Mouse (Mus musculus): ENCODE results near the gene Cd40. TPM values are rescaled to one million over a fixed set of nuclear protein-coding genes. Genes with fewer than 3 reads are reported as not detected.

Cd40 gene
- polyA plus RNA-seq, 1 experiment from 2014 or later = 9.7 TPM

DNA sequence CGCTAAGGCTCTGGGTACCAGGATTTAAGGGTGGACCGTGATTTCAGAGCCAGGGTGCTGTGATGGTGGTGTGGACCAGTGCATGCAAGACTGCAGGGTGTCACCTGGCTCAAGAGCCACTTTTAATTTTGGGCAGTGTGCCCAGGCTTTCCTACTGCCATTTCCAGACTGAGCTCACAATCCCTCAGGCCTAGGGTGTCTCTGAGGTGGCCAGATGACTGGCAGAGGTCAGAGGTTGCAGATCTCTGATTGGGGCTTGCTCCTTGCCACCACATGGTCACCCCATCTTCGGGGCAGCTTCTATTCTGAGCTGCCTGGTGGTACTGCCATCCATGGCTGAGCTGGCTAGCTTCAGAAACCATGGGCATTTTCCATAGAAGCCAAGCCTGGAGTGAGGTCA is 43.4 kb downstream of the Cd40 start:
- Histone ChIP-seq H3K4me1 (ENCODE audit: control insufficient read depth, insufficient read depth, low read length) (no peaks in the 10 kb centered on the region), H3K4me2 (replicated peaks; ENCODE audit: low read depth, low read length) (no peak overlapping the region), H3K4me3 (ENCODE audit: low read depth, low read length) (no peak overlapping the region), H3K27ac (ENCODE audit: low read length) (no peak overlapping the region), H3K9me3 (ENCODE audit: control insufficient read depth, low read depth, low read length) (no peaks in the 10 kb centered on the region), H3K9ac (replicated peaks; ENCODE audit: low read depth, low read length) (no peak overlapping the region), H3K27me3 (ENCODE audit: control insufficient read depth, insufficient read depth, low read length) (no peaks in the 10 kb centered on the region), H3K36me3 (ENCODE audit: control insufficient read depth, insufficient read depth, low read length) (no peaks in the 10 kb centered on the region)
- 82% methylated on average over 3 of the region's 3 CpGs for WGBS
- ATAC-seq (ENCODE audit: insufficient number of reproducible peaks, insufficient read depth, low FRiP score, low read depth) = no peak

DNA sequence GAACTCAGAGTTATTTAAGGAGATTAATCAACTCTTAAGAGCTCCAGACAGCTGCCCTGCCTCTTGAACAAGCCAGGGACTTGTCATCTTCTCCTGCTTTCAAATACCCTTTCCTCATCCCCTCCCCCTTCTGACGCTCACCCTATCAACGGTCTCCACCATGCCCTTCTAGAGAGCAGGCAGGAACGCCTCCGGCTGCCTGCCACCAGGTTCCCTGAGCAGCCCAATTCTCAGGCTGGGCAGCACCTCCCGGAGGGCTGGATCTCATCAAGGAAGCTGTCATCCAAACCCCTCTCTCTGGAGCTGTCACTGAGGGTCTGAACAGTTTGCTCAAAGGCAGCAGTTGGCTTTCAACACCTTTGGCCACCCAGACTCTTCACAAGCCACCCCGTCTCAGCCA is 45.3 kb downstream of the Cd40 start:
- Histone ChIP-seq H3K4me2 (replicated peaks; ENCODE audit: low read depth, low read length) (no peak overlapping the region), H3K4me1 (ENCODE audit: control insufficient read depth, insufficient read depth, low read length) (no peaks in the 10 kb centered on the region), H3K9ac (replicated peaks; ENCODE audit: low read depth, low read length) (no peak overlapping the region), H3K27me3 (ENCODE audit: control insufficient read depth, insufficient read depth, low read length) (0 out of 2 replicates have a peak, but pooled peaks cover 3% of the 10 kb centered on the region), H3K4me3 (ENCODE audit: low read depth, low read length) (no peak overlapping the region), H3K36me3 (ENCODE audit: control insufficient read depth, insufficient read depth, low read length) (no peaks in the 10 kb centered on the region), H3K9me3 (ENCODE audit: control insufficient read depth, low read depth, low read length) (no peaks in the 10 kb centered on the region), H3K27ac (ENCODE audit: low read length) (no peak overlapping the region)
- 5% methylated on average over 6 of the region's 6 CpGs for WGBS
- peak; percentile 20; the same call in 1 of the 2 replicates for ATAC-seq (ENCODE audit: insufficient number of reproducible peaks, insufficient read depth, low FRiP score, low read depth)

DNA sequence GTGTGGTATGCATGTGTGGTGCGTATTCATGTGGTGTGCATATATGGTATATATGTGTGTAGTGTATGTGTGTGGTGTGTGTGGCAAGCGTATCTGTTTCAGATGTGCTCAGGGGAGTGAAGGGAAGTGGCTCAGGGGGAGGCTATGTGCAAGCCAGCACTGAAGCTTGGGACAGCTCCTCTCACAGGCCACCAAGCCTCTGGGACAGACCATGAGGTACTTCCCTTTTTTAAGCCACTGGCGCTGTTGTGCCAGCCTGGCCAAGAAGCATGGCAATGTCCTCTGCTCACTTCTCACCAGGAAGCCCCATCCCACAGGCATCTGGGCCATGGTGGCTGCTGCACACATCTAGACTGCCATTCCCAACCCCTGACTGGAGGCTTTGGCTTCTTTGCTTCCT is 47.5 kb downstream of the Cd40 start:
- H3K4me1 ChIP-seq (ENCODE audit: control insufficient read depth, insufficient read depth, low read length) = no peaks in the 10 kb centered on the region
- H3K9ac ChIP-seq (replicated peaks; ENCODE audit: low read depth, low read length) = no peak overlapping the region
- H3K4me2 ChIP-seq (replicated peaks; ENCODE audit: low read depth, low read length) = no peak overlapping the region
- H3K27ac ChIP-seq (ENCODE audit: low read length) = no peak overlapping the region
- H3K36me3 ChIP-seq (ENCODE audit: control insufficient read depth, insufficient read depth, low read length) = no peaks in the 10 kb centered on the region
- ATAC-seq (ENCODE audit: insufficient number of reproducible peaks, insufficient read depth, low FRiP score, low read depth) = no peak
- no peaks in the 10 kb centered on the region for H3K9me3 ChIP-seq (ENCODE audit: control insufficient read depth, low read depth, low read length)
- WGBS = 77% methylated on average over 3 of the region's 3 CpGs
- peaks cover 14% of the 10 kb centered on the region for H3K27me3 ChIP-seq (ENCODE audit: control insufficient read depth, insufficient read depth, low read length)
- H3K4me3 ChIP-seq (ENCODE audit: low read depth, low read length) = no peak overlapping the region

DNA sequence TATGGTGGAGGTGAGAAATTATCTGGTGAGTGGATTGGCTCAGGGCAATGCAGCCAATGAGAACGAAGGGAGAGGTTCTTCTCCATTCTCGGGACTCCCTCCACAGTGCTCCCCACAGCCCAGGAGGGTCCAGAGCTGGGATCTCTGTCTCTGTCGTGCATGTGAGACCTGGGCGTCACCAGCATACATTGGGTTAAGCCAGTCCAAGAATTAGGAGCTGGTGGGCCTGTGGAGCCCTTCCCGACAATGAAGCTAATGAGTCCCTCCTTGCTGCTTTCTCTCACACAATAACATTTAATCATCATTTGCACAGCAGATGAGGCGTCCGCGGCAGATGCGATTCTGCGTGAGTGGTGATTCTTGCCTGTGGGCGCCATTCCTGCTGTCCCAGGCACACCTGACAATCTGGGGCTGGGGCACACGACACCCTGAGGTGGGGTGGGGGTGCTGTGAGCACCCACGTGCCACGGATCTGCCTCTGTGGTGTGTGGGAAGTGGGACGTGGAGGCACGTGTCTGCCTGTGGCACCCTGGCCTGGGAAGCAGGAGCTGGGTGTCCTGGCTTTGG is 50.2 kb downstream of the Cd40 start:
- Histone ChIP-seq H3K4me1 (ENCODE audit: control insufficient read depth, insufficient read depth, low read length) (no peaks in the 10 kb centered on the region), H3K27ac (ENCODE audit: low read length) (no peak overlapping the region), H3K9ac (replicated peaks; ENCODE audit: low read depth, low read length) (no peak overlapping the region), H3K36me3 (ENCODE audit: control insufficient read depth, insufficient read depth, low read length) (no peaks in the 10 kb centered on the region), H3K4me2 (replicated peaks; ENCODE audit: low read depth, low read length) (no peak overlapping the region), H3K9me3 (ENCODE audit: control insufficient read depth, low read depth, low read length) (no peaks in the 10 kb centered on the region), H3K4me3 (ENCODE audit: low read depth, low read length) (no peak overlapping the region), H3K27me3 (ENCODE audit: control insufficient read depth, insufficient read depth, low read length) (peaks cover 38% of the 10 kb centered on the region)
- 56% methylated on average over 16 of the region's 16 CpGs for WGBS
- no peak for ATAC-seq (ENCODE audit: insufficient number of reproducible peaks, insufficient read depth, low FRiP score, low read depth)

DNA sequence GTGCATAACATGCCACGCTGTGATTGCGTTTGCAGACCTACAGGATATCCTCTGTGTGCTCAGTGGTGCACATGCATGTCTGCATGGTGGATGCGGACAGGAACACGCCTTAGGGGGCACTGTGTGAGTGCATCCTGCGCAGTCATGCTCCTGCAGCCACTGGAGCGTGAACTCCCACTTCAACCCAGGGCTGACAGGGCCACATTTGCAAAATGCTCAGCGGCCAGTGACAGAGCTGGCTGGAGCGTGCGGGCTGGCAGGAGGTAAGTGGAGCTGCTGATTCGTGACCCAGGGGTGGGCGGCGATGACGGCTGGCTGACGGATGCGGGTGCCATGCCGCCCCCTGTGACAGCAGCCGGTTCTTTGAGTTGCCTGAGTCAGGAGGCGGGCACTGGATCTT is 51.2 kb downstream of the Cd40 start:
- Histone ChIP-seq H3K27ac (ENCODE audit: low read length) (no peak overlapping the region), H3K27me3 (ENCODE audit: control insufficient read depth, insufficient read depth, low read length) (peaks cover 48% of the 10 kb centered on the region), H3K4me3 (ENCODE audit: low read depth, low read length) (no peak overlapping the region), H3K9ac (replicated peaks; ENCODE audit: low read depth, low read length) (no peak overlapping the region), H3K9me3 (ENCODE audit: control insufficient read depth, low read depth, low read length) (no peaks in the 10 kb centered on the region), H3K4me2 (replicated peaks; ENCODE audit: low read depth, low read length) (no peak overlapping the region), H3K4me1 (ENCODE audit: control insufficient read depth, insufficient read depth, low read length) (no peaks in the 10 kb centered on the region), H3K36me3 (ENCODE audit: control insufficient read depth, insufficient read depth, low read length) (no peaks in the 10 kb centered on the region)
- no peak for ATAC-seq (ENCODE audit: insufficient number of reproducible peaks, insufficient read depth, low FRiP score, low read depth)
- WGBS = 23% methylated on average over 18 of the region's 18 CpGs

DNA sequence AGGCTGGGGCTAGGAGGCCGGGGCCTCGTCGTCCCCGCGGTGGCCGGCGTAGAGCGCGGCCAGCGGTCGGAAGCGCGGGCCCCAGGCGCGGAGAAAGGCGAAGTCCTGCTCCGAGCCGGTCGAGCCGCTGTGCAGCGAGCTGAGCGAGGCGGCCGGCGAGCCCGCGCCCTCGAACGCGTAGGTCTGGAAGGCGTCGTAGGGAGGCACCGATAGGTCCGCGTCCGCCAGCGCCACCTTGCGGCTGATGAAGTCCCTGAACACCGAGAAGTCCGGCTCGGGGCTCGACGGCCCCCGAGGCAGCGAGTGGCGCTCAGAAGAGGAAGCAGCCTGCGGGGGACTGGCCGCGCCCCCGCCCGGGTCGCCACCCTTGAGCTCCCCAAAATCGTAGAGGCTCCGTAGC is 56.7 kb downstream of the Cd40 start:
- Histone ChIP-seq H3K9me3 (ENCODE audit: control insufficient read depth, low read depth, low read length) (no peaks in the 10 kb centered on the region), H3K27ac (ENCODE audit: low read length) (no peak overlapping the region), H3K9ac (replicated peaks; ENCODE audit: low read depth, low read length) (no peak overlapping the region), H3K27me3 (ENCODE audit: control insufficient read depth, insufficient read depth, low read length) (peaks cover 77% of the 10 kb centered on the region), H3K4me2 (replicated peaks; ENCODE audit: low read depth, low read length) (no peak overlapping the region), H3K4me3 (ENCODE audit: low read depth, low read length) (no peak overlapping the region), H3K36me3 (ENCODE audit: control insufficient read depth, insufficient read depth, low read length) (no peaks in the 10 kb centered on the region), H3K4me1 (ENCODE audit: control insufficient read depth, insufficient read depth, low read length) (no peaks in the 10 kb centered on the region)
- ATAC-seq (ENCODE audit: insufficient number of reproducible peaks, insufficient read depth, low FRiP score, low read depth) = peak; percentile 84
- 1% methylated on average over 49 of the region's 54 CpGs for WGBS

DNA sequence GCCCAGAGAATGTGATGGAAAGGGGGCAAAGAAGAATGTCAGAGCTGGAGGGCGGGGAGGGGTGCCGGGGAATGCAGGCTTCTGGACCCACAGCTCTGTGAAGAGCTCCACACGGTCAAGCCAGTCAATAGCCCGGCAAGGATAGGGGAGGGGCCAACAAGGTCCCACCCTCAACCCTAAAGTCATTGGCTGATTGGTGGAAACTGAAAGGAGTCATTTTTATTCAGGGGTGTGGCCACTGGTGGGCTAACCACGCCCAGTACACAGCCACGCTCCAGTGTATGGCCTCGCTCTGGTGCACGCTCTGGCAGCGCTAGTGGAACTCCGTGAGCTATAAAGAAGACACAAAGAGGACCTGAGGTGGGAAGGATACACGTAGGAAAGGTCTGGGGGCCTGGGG is 58.3 kb downstream of the Cd40 start:
- ATAC-seq (ENCODE audit: insufficient number of reproducible peaks, insufficient read depth, low FRiP score, low read depth) = peak; percentile 28; the same call in 1 of the 2 replicates
- no peak overlapping the region for H3K4me3 ChIP-seq (ENCODE audit: low read depth, low read length)
- no peak overlapping the region for H3K27ac ChIP-seq (ENCODE audit: low read length)
- H3K27me3 ChIP-seq (ENCODE audit: control insufficient read depth, insufficient read depth, low read length) = peaks cover 65% of the 10 kb centered on the region
- no peaks in the 10 kb centered on the region for H3K4me1 ChIP-seq (ENCODE audit: control insufficient read depth, insufficient read depth, low read length)
- no peaks in the 10 kb centered on the region for H3K36me3 ChIP-seq (ENCODE audit: control insufficient read depth, insufficient read depth, low read length)
- H3K9ac ChIP-seq (replicated peaks; ENCODE audit: low read depth, low read length) = no peak overlapping the region
- H3K9me3 ChIP-seq (ENCODE audit: control insufficient read depth, low read depth, low read length) = no peaks in the 10 kb centered on the region
- H3K4me2 ChIP-seq (replicated peaks; ENCODE audit: low read depth, low read length) = no peak overlapping the region
- WGBS = 15% methylated on average over 11 of the region's 11 CpGs

DNA sequence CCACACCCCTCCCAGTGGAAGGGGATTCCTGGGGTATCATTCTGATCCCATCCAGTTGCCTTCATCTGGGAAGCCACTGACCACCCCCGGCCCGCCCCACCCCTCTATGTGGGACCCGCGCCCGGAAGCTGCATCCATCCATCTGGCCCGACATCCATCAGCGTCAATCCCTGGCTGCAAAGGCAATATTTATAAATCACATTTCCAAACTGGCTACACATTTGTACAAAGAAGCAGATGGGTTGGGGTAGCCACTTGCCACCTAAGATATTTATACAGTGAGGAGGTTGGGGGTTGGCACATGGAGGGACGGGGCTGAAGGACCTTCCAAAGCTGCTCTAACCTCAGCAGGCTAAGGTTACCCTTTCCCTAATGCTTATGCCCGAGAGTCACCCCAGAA is 65.3 kb downstream of the Cd40 start:
- 52% methylated on average over 9 of the region's 9 CpGs for WGBS
- Histone ChIP-seq H3K4me1 (ENCODE audit: control insufficient read depth, insufficient read depth, low read length) (no peaks in the 10 kb centered on the region), H3K4me2 (replicated peaks; ENCODE audit: low read depth, low read length) (no peak overlapping the region), H3K4me3 (ENCODE audit: low read depth, low read length) (no peak overlapping the region), H3K27ac (ENCODE audit: low read length) (no peak overlapping the region), H3K9ac (replicated peaks; ENCODE audit: low read depth, low read length) (no peak overlapping the region), H3K9me3 (ENCODE audit: control insufficient read depth, low read depth, low read length) (no peaks in the 10 kb centered on the region), H3K36me3 (ENCODE audit: control insufficient read depth, insufficient read depth, low read length) (no peaks in the 10 kb centered on the region), H3K27me3 (ENCODE audit: control insufficient read depth, insufficient read depth, low read length) (peaks cover 12% of the 10 kb centered on the region; the same call in 1 of the 2 replicates)
- no peak for ATAC-seq (ENCODE audit: insufficient number of reproducible peaks, insufficient read depth, low FRiP score, low read depth)

DNA sequence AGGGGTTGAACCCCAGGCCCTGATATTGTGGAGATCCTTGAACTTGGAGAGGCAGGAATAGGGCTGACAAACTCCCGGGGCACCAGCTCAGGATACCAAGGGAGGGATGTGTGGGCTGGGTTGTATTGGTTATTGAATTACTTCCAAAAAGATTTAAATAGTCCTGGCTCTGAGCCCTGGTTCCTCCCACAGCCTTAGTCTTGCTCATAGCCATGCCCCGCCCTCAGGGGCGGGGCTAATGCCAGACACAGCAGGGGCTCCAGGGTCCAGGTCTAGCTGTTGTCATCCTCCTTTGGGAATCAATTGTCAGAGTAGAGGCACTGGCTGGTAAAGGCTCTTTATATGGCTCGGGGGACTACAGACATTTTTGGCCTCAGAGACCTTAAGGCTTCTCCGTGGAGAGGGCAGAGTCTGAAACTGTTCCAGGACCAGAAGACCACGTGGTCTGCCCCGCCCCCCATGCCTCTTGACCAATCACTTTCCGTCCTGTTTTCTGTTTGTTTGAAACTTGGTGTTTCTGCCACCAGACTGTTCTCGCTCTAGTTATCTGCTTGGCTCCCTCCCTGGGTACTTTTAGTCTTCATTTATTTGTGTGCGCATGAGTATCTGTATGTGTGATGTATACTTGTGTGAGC is 65.9 kb downstream of the Cd40 start:
- no peak overlapping the region for H3K4me3 ChIP-seq (ENCODE audit: low read depth, low read length)
- no peak overlapping the region for H3K27ac ChIP-seq (ENCODE audit: low read length)
- H3K9ac ChIP-seq (replicated peaks; ENCODE audit: low read depth, low read length) = no peak overlapping the region
- no peak for ATAC-seq (ENCODE audit: insufficient number of reproducible peaks, insufficient read depth, low FRiP score, low read depth)
- H3K36me3 ChIP-seq (ENCODE audit: control insufficient read depth, insufficient read depth, low read length) = no peaks in the 10 kb centered on the region
- no peak overlapping the region for H3K4me2 ChIP-seq (replicated peaks; ENCODE audit: low read depth, low read length)
- H3K9me3 ChIP-seq (ENCODE audit: control insufficient read depth, low read depth, low read length) = no peaks in the 10 kb centered on the region
- 26% methylated on average over 10 of the region's 10 CpGs for WGBS
- H3K4me1 ChIP-seq (ENCODE audit: control insufficient read depth, insufficient read depth, low read length) = no peaks in the 10 kb centered on the region
- peaks cover 10% of the 10 kb centered on the region; the same call in 1 of the 2 replicates for H3K27me3 ChIP-seq (ENCODE audit: control insufficient read depth, insufficient read depth, low read length)
